Mouse (Mus musculus) lung, postnatal 14 days (tissue): ENCODE measurements around the gene Mapk3.
"Not testable (repeated sequence)": the region's sequence is repeated elsewhere in the genome, so short reads cannot be mapped to it uniquely, and the experiment has no call there.

Source experiments
- DNase-seq: peaks from one replicate; pipeline ENCODE4 v3.0.0; 2021

Mapk3 gene

GRCm38 (mm10) chr7:126760391-126760802 lies 996 bp downstream of the Mapk3 start:
- DNase-seq, result peak; percentile 90

- DNase-seq, result no peak
Observed at GRCm38 (mm10) chr7:126760956-126761355, 1.6 kb downstream of the Mapk3 start.

DNA sequence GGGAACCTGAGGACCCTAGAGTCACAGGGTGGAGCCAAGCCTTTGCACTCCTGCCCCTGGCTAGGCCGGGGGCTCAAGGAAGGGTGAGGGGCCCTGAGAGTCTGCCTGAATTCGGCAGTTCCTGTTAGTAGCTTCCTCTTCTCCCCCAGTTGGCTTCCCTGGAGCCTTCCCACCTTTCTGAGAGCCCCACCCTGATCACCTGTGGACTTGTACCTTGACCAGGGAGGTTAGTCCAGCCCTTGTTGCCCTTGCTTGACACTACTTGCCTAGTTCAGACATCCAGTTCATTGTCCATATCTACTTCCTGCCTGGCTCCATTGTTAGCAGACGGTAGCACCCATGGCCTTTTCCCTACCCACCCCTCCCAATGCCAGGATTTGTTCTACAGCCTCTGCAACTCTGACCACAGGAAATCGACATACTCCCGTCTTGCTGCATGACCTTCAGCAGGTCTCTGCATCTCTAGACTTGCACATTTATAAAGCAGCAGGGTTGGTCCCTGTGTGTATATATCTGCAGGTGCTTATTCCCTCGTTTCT lies 2.2 kb downstream of the Mapk3 start:
- no peak for DNase-seq

DNA sequence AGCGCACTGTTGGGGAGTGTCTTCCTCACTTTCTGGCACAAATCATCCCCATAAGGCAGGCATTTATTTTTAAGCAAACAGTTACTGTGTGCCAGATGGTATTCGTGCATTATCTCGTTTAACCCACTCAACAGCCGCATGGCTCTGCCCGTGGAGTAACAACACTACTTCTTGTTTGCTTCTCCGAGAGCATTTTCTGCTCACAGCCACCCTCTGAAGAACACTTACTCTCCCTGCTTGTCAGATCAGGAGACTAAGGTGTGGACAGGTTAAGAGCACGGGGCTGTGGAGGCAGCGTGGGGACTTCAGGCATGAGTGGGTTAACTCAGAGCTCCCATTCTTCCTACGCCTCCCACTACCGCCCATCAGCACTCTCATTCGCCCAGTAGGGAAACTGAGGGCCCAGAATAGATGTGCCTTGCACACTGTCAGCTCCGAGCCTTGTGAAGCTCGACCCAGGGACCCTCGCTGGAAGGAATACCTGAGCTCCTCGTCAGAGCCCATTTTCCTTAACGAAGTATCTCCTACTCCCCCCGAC lies 3.1 kb downstream of the Mapk3 start:
- no peak for DNase-seq

- DNase-seq, result no peak
Observed at GRCm38 (mm10) chr7:126765540-126765939, 6.1 kb downstream of the Mapk3 start.

- DNase-seq, result no peak
Observed at GRCm38 (mm10) chr7:126766201-126766600, 6.8 kb downstream of the Mapk3 start, which contains the start of gene Gdpd3. Gene Gdpd3 (plus strand): TSS chr7:126766334.

GRCm38 (mm10) chr7:126767001-126767400 lies 7.6 kb downstream of the Mapk3 start:
- DNase-seq, result no peak

- no peak for DNase-seq
Observed at GRCm38 (mm10) chr7:126770784-126771183, 11.4 kb downstream of the Mapk3 start.

- DNase-seq, result no peak
Observed at GRCm38 (mm10) chr7:126773351-126773750, 13.9 kb downstream of the Mapk3 start.

DNA sequence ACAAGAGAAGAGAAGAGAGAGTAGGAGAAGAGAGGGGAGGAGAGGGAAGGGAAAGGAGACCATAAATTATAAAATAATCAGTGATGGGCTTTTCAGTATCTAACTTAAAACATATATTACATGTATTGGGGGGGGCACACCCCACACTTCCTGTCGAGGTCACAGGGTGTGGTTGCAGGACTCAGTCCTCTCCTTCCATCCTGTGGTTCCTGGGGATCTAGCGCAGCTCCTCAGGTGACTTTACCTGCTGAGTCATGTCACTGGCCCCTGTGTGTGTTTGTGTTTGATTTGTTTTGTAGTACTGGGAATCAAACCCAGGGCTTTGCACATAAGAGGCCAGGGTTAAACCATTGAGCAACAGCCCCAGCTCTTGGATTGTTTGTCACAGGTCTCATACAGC lies 15.1 kb downstream of the Mapk3 start:
- no peak for DNase-seq

DNA sequence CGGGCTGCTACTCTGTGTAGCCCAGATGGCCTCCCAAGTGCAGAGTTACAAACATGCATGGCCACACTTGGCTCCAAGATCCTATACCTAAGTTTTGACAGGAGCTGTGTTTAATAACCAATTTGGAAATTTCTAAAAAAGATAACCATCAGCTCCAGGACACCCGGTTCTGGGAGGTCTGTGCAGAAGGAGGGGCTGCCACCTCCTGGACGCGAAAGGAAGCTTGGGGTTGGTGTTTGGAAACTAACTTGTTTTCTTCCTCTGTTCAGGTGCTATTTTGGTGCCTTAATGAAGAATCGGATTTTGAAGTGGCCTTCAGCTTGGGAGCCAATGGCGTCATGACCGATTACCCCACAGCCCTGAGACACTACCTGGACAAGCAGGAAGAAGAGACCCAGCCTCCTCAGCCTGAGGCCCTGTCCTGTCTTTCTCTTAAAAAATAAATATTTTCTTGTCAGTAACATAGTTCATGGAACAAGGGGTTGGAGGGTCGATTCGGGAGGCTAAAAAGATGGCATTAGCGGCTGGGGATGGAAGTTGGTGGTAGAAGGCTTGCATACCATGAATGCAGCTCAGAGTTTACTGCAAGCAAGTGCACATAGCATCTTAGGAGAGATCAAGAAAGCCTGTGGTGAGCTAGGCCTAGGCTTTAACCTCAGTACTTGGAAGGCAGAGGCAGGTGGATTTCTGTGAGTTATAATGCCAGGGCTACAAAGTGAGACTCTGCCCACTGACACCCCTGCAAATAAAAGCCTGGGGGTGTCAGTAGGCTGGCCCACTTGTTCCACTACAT lies 16.0 kb downstream of the Mapk3 start:
- no peak for DNase-seq

DNA sequence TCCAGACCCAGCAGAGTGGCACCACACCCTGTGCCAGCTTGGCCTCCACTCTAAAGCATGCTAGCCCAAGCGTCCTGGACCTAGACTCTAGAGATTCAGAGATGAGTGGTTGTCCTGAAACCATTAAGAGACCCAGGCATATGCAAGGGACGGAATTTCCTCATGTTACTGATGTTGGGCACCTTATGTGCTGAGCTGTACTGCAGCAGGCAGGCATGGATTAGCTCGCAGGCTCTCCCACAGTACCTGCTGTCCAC lies 16.5 kb downstream of the Mapk3 start:
- DNase-seq, result no peak

DNA sequence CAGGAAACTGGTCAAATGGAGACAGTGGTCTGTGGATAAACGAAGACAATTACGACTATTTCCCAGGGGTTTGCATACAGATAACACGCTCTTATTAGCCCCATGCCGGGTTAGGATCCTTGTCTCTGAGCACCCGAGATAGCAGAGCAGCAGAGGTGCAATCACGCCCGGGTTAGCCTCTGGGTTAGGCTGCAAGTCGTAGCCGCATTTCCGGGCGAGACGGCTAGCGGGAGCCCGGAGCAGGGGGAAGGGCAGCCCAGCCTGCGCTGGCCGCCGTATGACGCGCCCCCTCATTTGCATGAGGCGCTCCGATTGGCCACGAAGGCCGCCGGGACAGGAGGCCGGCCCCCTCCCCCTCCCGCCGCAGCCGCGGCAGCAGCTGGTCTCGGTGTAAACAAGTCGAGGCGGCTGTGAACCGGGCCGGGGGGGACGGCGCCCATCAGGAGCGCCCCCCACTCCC lies 17.2 kb downstream of the Mapk3 start, which contains the start of gene Ypel3:
Gene Ypel3 (plus strand): TSS at position 358 of the 460 bp plus-strand sequence.
- DNase-seq, result peak; percentile 96

DNA sequence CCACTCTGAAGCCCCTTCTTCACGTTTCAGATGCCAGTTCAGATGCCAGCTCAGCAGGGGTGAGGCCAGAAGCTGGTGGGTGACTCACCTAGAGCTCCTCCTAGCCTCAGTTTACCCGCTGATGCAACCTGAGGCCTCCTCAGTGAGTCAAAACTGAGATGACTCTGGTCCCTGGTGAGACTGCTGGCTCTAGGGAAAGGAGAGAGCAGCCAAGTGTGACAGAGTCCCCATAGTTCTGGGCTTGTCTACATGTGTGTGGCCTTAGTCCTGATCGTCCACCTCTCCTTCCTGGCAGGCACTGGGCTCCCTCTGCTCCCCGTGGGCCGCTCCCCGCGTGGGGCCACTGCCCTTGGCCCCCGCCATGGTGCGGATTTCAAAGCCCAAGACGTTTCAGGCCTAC lies 18.1 kb downstream of the Mapk3 start:
- no peak for DNase-seq

DNA sequence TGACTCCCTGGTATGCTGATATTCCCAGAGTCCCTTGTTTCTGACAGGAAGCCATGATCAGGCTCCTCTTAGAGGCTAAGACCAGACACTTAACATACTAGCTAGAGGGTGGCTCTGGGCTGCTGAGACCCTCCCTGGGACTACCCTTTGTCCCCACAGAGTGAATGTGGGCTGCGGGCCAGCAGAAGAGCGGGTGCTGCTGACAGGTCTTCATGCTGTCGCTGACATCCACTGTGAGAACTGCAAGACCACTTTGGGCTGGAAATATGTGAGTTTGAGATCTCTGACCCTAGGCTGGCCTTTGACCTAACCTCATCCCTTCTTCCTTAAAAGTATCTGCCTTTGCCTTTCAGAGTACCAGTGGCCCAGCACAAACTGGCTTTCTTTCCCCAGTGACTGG lies 18.7 kb downstream of the Mapk3 start:
- no peak for DNase-seq

- DNase-seq, result not testable (repeated sequence)
Observed at GRCm38 (mm10) chr7:126779101-126779500, 19.7 kb downstream of the Mapk3 start.

GRCm38 (mm10) chr7:126779983-126780970 lies 20.9 kb downstream of the Mapk3 start:
- peak; percentile 89 for DNase-seq

- DNase-seq, result no peak
Observed at GRCm38 (mm10) chr7:126780971-126781635, 21.7 kb downstream of the Mapk3 start, which contains the start of gene Tbx6. Gene Tbx6 (plus strand): TSS chr7:126781483.

GRCm38 (mm10) chr7:126781661-126782370 lies 22.4 kb downstream of the Mapk3 start:
- DNase-seq, result no peak

DNA sequence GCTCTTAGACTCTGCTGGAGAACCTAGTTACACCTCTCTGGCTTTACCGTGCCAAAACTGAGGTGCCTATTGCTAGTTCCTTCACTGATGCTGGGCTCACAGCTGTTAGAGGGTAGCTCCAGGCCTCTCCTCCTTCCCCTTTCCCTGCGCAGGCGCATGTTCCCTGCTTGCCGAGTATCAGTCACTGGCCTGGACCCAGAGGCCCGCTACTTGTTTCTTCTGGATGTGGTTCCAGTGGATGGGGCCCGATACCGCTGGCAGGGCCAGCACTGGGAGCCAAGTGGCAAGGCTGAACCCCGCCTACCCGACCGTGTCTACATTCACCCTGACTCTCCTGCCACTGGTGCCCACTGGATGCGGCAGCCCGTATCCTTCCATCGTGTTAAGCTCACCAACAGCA lies 23.3 kb downstream of the Mapk3 start:
- DNase-seq, result no peak

GRCm38 (mm10) chr7:126784469-126784868 lies 25.1 kb downstream of the Mapk3 start:
- no peak for DNase-seq

DNA sequence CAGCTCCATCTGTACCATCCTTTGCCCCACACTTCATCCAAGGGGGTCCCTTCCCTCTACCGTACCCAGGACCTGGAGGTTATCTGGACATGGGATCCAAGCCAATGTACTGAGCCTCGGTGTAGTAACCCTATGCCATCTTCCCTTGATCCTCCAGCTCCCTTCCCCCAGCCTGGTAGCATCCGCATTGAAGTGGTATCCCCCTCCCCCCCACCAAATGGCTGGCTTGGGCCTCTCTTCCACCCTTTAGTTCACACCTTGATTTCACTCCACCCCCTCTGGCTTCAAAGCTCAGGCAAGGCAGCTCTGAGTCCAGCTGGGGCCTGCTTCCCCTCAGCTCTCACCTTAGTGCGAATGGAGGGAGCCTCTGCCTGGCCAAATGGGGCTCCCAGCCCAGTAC lies 25.7 kb downstream of the Mapk3 start:
- DNase-seq, result no peak
